Mouse (Mus musculus) heart, embryonic 13.5 days (tissue): ENCODE measurements around the gene Serpinf1. TPM values are rescaled to one million over a fixed set of nuclear protein-coding genes. Genes with fewer than 3 reads are reported as not detected.

ENCODE experiments used
- ATAC-seq: fragments of 200-750 bp; cut with Nextera tagmentation; 2 replicates; pipeline ENCODE4 v1.8.0; 2017; ENCODE audit warnings: moderate TSS enrichment; ENCODE audit not compliant: insufficient number of reproducible peaks, low FRiP score, low TSS enrichment; ENCODE audit errors: extremely low read depth
- H3K27ac ChIP-seq: fragments of 300-500 bp; sonication (generic); replicated peaks from 2 replicates; pipeline ENCODE4 v1.5.1; 2015; ENCODE audit warnings: moderate library complexity, mild to moderate bottlenecking, inconsistent platforms
- H3K27me3 ChIP-seq: fragments of 300-500 bp; sonication (generic); replicated peaks from 2 replicates; pipeline ENCODE4 v1.6.1; 2015; ENCODE audit warnings: mild to moderate bottlenecking, inconsistent platforms
- H3K36me3 ChIP-seq: fragments of 300-500 bp; sonication (generic); 2 replicates; pipeline ENCODE4 v1.6.1; 2015; ENCODE audit warnings: mild to moderate bottlenecking, inconsistent platforms
- H3K4me1 ChIP-seq: fragments of 300-500 bp; sonication (generic); 2 replicates; pipeline ENCODE4 v1.6.1; 2015; ENCODE audit warnings: inconsistent platforms
- H3K4me2 ChIP-seq: fragments of 300-500 bp; sonication (generic); 2 replicates; pipeline ENCODE4 v1.6.1; 2015; ENCODE audit warnings: inconsistent platforms, mild to moderate bottlenecking, moderate library complexity
- H3K4me3 ChIP-seq: fragments of 300-500 bp; sonication (generic); 2 replicates; pipeline ENCODE4 v1.5.1; 2015; ENCODE audit warnings: moderate library complexity, mild to moderate bottlenecking, inconsistent platforms
- H3K9ac ChIP-seq: fragments of 300-500 bp; sonication (generic); 2 replicates; pipeline ENCODE4 v1.6.1; 2015; ENCODE audit warnings: inconsistent platforms, mild to moderate bottlenecking, moderate library complexity
- H3K9me3 ChIP-seq: fragments of 300-500 bp; sonication (generic); 2 replicates; pipeline ENCODE4 v1.6.1; 2016; ENCODE audit warnings: inconsistent platforms
- WGBS: fragments of 180-500 bp; shearing (Covaris S2); methylation state at CpG from one replicate; pipeline ENCODE4 v1.1.7; 2015; ENCODE audit warnings: mixed read lengths; 5-methylcytosine and 5-hydroxymethylcytosine counted together
- polyA plus RNA-seq: library from polyadenylated mRNA; unstranded; fragments of >200 nt; fragmentation: Nextera tagmentation; extraction: Ambion mirVana; gene quantifications from 2 replicates; pipeline ENCODE4 v1.2.1, GENCODE M21; 2015

Gene Serpinf1
- polyA plus RNA-seq, 1 experiment from 2014 or later: 34.2 TPM

- H3K27ac ChIP-seq: no peak overlapping the region
- no peak overlapping the region for H3K9ac ChIP-seq
- WGBS: 84% methylated on average over 7 of the region's 7 CpGs
- no peak overlapping the region for H3K4me2 ChIP-seq
- H3K4me1 ChIP-seq: 0 out of 2 replicates have a peak, but pooled peaks cover 5% of the 10 kb centered on the region
- no peaks in the 10 kb centered on the region for H3K9me3 ChIP-seq
- H3K4me3 ChIP-seq: no peak overlapping the region
- ATAC-seq: no peak
- H3K36me3 ChIP-seq: peaks cover 47% of the 10 kb centered on the region
- no peaks in the 10 kb centered on the region for H3K27me3 ChIP-seq
These were observed 18.5 kb upstream of the Serpinf1 start for GRCm38 (mm10) chr11:75441034-75441433.

GRCm38 (mm10) chr11:75439951-75440350 is 17.4 kb upstream of the Serpinf1 start:
- H3K4me3 ChIP-seq: no peak overlapping the region
- H3K9me3 ChIP-seq: no peaks in the 10 kb centered on the region
- H3K9ac ChIP-seq: no peak overlapping the region
- 77% methylated on average over 3 of the region's 3 CpGs for WGBS
- no peak overlapping the region for H3K4me2 ChIP-seq
- no peak for ATAC-seq
- H3K27me3 ChIP-seq: no peaks in the 10 kb centered on the region
- peaks cover 36% of the 10 kb centered on the region for H3K36me3 ChIP-seq
- no peak overlapping the region for H3K27ac ChIP-seq
- H3K4me1 ChIP-seq: 0 out of 2 replicates have a peak, but pooled peaks cover 5% of the 10 kb centered on the region

GRCm38 (mm10) chr11:75439363-75439762 is 16.9 kb upstream of the Serpinf1 start, which contains the start of gene Serpinf2:
Gene Serpinf2 (minus strand): TSS chr11:75439591.
- Histone ChIP-seq H3K9ac (no peak within 1 kb of the TSS), H3K27ac (no peak within 1 kb of the TSS), H3K27me3 (no peaks in the 10 kb centered on the region), H3K36me3 (peaks cover 30% of the 10 kb centered on the region), H3K9me3 (peaks cover 2% of the 10 kb centered on the region; the same call in 1 of the 2 replicates), H3K4me3 (no peak within 1 kb of the TSS), H3K4me1 (0 out of 2 replicates have a peak, but pooled peaks cover 5% of the 10 kb centered on the region), H3K4me2 (no peak within 1 kb of the TSS)
- WGBS: 85% methylated on average over 6 of the region's 6 CpGs
- no peak for ATAC-seq

GRCm38 (mm10) chr11:75438804-75439203 is 16.3 kb upstream of the Serpinf1 start:
- no peak overlapping the region for H3K27ac ChIP-seq
- no peak for ATAC-seq
- H3K36me3 ChIP-seq: peaks cover 25% of the 10 kb centered on the region
- H3K4me1 ChIP-seq: 0 out of 2 replicates have a peak, but pooled peaks cover 5% of the 10 kb centered on the region
- H3K27me3 ChIP-seq: no peaks in the 10 kb centered on the region
- H3K4me3 ChIP-seq: no peak overlapping the region
- H3K9ac ChIP-seq: no peak overlapping the region
- no peak overlapping the region for H3K4me2 ChIP-seq
- 93% methylated on average over 3 of the region's 3 CpGs for WGBS
- H3K9me3 ChIP-seq: peaks cover 6% of the 10 kb centered on the region; the same call in 1 of the 2 replicates

- Histone ChIP-seq H3K9me3 (peaks cover 6% of the 10 kb centered on the region; the same call in 1 of the 2 replicates), H3K36me3 (peaks cover 19% of the 10 kb centered on the region), H3K4me2 (no peak overlapping the region), H3K4me3 (no peak overlapping the region), H3K9ac (no peak overlapping the region), H3K27me3 (no peaks in the 10 kb centered on the region), H3K4me1 (0 out of 2 replicates have a peak, but pooled peaks cover 5% of the 10 kb centered on the region), H3K27ac (no peak overlapping the region)
- ATAC-seq: no peak
- 73% methylated on average over 13 of the region's 13 CpGs for WGBS
These were observed 15.7 kb upstream of the Serpinf1 start for GRCm38 (mm10) chr11:75438194-75438593.

GRCm38 (mm10) chr11:75434138-75434537 is 11.6 kb upstream of the Serpinf1 start:
- Histone ChIP-seq H3K4me2 (no peak overlapping the region), H3K4me1 (0 out of 2 replicates have a peak, but pooled peaks cover 5% of the 10 kb centered on the region), H3K4me3 (no peak overlapping the region), H3K36me3 (no peaks in the 10 kb centered on the region), H3K9me3 (peaks cover 8% of the 10 kb centered on the region), H3K9ac (no peak overlapping the region), H3K27ac (no peak overlapping the region), H3K27me3 (no peaks in the 10 kb centered on the region)
- WGBS: 82% methylated on average over 5 of the region's 5 CpGs
- no peak for ATAC-seq

- ATAC-seq: no peak
These were observed 8.8 kb upstream of the Serpinf1 start for GRCm38 (mm10) chr11:75431307-75431706.

GRCm38 (mm10) chr11:75429019-75429705 is 6.7 kb upstream of the Serpinf1 start:
- 68% methylated on average over 9 of the region's 9 CpGs for WGBS
- Histone ChIP-seq H3K27me3 (no peaks in the 10 kb centered on the region), H3K27ac (no peak overlapping the region), H3K9me3 (peaks cover 4% of the 10 kb centered on the region), H3K36me3 (no peaks in the 10 kb centered on the region), H3K4me3 (no peak overlapping the region), H3K4me1 (no peaks in the 10 kb centered on the region), H3K4me2 (no peak overlapping the region), H3K9ac (no peak overlapping the region)
- ATAC-seq: no peak; the same call in 1 of the 2 replicates

More at GRCm38 (mm10) chr11:75431307-75431706, 8.8 kb upstream of the Serpinf1 start:
- no peak overlapping the region for H3K4me2 ChIP-seq
- H3K27ac ChIP-seq: no peak overlapping the region
- no peaks in the 10 kb centered on the region for H3K27me3 ChIP-seq
- WGBS: 82% methylated on average over 11 of the region's 11 CpGs
- no peak overlapping the region for H3K9ac ChIP-seq
- H3K9me3 ChIP-seq: peaks cover 8% of the 10 kb centered on the region
- no peaks in the 10 kb centered on the region for H3K36me3 ChIP-seq
- no peaks in the 10 kb centered on the region for H3K4me1 ChIP-seq
- H3K4me3 ChIP-seq: no peak overlapping the region

- no peak overlapping the region for H3K9ac ChIP-seq
- WGBS: 84% methylated on average over 3 of the region's 3 CpGs
- H3K4me2 ChIP-seq: no peak overlapping the region
- no peaks in the 10 kb centered on the region for H3K27me3 ChIP-seq
- H3K4me3 ChIP-seq: no peak overlapping the region
- H3K4me1 ChIP-seq: peaks cover 18% of the 10 kb centered on the region
- H3K9me3 ChIP-seq: no peaks in the 10 kb centered on the region
- no peaks in the 10 kb centered on the region for H3K36me3 ChIP-seq
- H3K27ac ChIP-seq: no peak overlapping the region
- ATAC-seq: no peak
These were observed 2.0 kb upstream of the Serpinf1 start for GRCm38 (mm10) chr11:75424459-75424858.

- 80% methylated on average over 9 of the region's 9 CpGs for WGBS
- peaks cover 18% of the 10 kb centered on the region for H3K4me1 ChIP-seq
- H3K9me3 ChIP-seq: no peaks in the 10 kb centered on the region
- no peak for ATAC-seq
- H3K27me3 ChIP-seq: no peaks in the 10 kb centered on the region
- no peak overlapping the region for H3K4me2 ChIP-seq
- H3K36me3 ChIP-seq: no peaks in the 10 kb centered on the region
- H3K9ac ChIP-seq: no peak overlapping the region
- no peak overlapping the region for H3K27ac ChIP-seq
- no peak overlapping the region for H3K4me3 ChIP-seq
These were observed 1.5 kb upstream of the Serpinf1 start for GRCm38 (mm10) chr11:75424033-75424432.

GRCm38 (mm10) chr11:75423091-75423490 is 590 bp upstream of the Serpinf1 start:
- no peak overlapping the region for H3K4me2 ChIP-seq
- H3K27ac ChIP-seq: no peak overlapping the region
- ATAC-seq: no peak
- no peak overlapping the region for H3K9ac ChIP-seq
- peaks cover 18% of the 10 kb centered on the region for H3K4me1 ChIP-seq
- H3K9me3 ChIP-seq: no peaks in the 10 kb centered on the region
- WGBS: 69% methylated on average over 3 of the region's 3 CpGs
- no peaks in the 10 kb centered on the region for H3K27me3 ChIP-seq
- no peaks in the 10 kb centered on the region for H3K36me3 ChIP-seq
- no peak overlapping the region for H3K4me3 ChIP-seq
